Mouse (Mus musculus) intestine, postnatal 0 days (tissue): ENCODE measurements around the gene Foxred1. TPM values are rescaled to one million over a fixed set of nuclear protein-coding genes. Genes with fewer than 3 reads are reported as not detected.

ENCODE experiments used
- ATAC-seq: fragments of 200-750 bp; cut with Nextera tagmentation; 2 replicates; pipeline ENCODE4 v1.8.0; 2017; ENCODE audit warnings: mild to moderate bottlenecking, moderate TSS enrichment, moderate library complexity
- H3K27ac ChIP-seq: fragments of 300-500 bp; sonication (generic); 2 replicates; pipeline ENCODE4 v1.5.1; 2014; ENCODE audit warnings: mild to moderate bottlenecking, low read depth, low read length, moderate library complexity
- H3K27me3 ChIP-seq: fragments of 300-500 bp; sonication (generic); replicated peaks from 2 replicates; pipeline ENCODE4 v1.6.1; 2014; ENCODE audit warnings: low read length, mixed read lengths; ENCODE audit not compliant: control insufficient read depth, insufficient read depth
- H3K36me3 ChIP-seq: fragments of 300-500 bp; sonication (generic); 2 replicates; pipeline ENCODE4 v1.6.1; 2014; ENCODE audit warnings: mild to moderate bottlenecking, moderate library complexity; ENCODE audit not compliant: control insufficient read depth, insufficient read depth
- H3K4me1 ChIP-seq: fragments of 300-500 bp; sonication (generic); replicated peaks from 2 replicates; pipeline ENCODE4 v1.6.1; 2014; ENCODE audit warnings: antibody characterized with exemption, low read length, mixed read lengths; ENCODE audit not compliant: control insufficient read depth, insufficient read depth
- H3K4me2 ChIP-seq: fragments of 300-500 bp; sonication (generic); replicated peaks from 2 replicates; pipeline ENCODE4 v1.6.1; 2014; ENCODE audit warnings: low read depth, mild to moderate bottlenecking, moderate library complexity
- H3K4me3 ChIP-seq: fragments of 300-500 bp; sonication (generic); 2 replicates; pipeline ENCODE4 v1.5.1; 2014; ENCODE audit warnings: low read depth, low read length
- H3K9ac ChIP-seq: fragments of 300-500 bp; sonication (generic); 2 replicates; pipeline ENCODE4 v1.6.1; 2014; ENCODE audit warnings: mild to moderate bottlenecking, low read depth, low read length
- H3K9me3 ChIP-seq: fragments of 300-500 bp; sonication (generic); 2 replicates; pipeline ENCODE4 v1.6.1; 2016; ENCODE audit warnings: mixed run types; ENCODE audit not compliant: control insufficient read depth
- CTCF ChIP-seq: sonication (generic); IDR thresholded peaks from 2 replicates; pipeline ENCODE4 v1.5.1; 2016; ENCODE audit warnings: low read depth, mild to moderate bottlenecking, control low read depth, antibody characterized with exemption, moderate library complexity
- WGBS: fragments of 180-500 bp; shearing (Covaris S2); extraction: QIAGEN DNeasy Blood & Tissue Kit; methylation state at CpG from one replicate; pipeline ENCODE4 v1.1.7; 2014; 5-methylcytosine and 5-hydroxymethylcytosine counted together
- polyA plus RNA-seq: library from polyadenylated mRNA; unstranded; fragments of >200 nt; fragmentation: Nextera tagmentation; extraction: Ambion mirVana; gene quantifications from 2 replicates; pipeline ENCODE4 v1.2.1, GENCODE M21; 2015

Foxred1 gene
- polyA plus RNA-seq, 1 experiment from 2014 or later = 20.3 TPM

GRCm38 (mm10) chr9:35197625-35198024 is 13.2 kb downstream of the Foxred1 start:
- Histone ChIP-seq H3K36me3 (no peaks in the 10 kb centered on the region), H3K4me1 (no peaks in the 10 kb centered on the region), H3K4me2 (no peak overlapping the region), H3K9me3 (no peaks in the 10 kb centered on the region), H3K9ac (no peak overlapping the region), H3K27me3 (no peaks in the 10 kb centered on the region), H3K4me3 (no peak overlapping the region), H3K27ac (no peak overlapping the region)
- TF ChIP-seq CTCF = no peak
- 96% methylated on average over 3 of the region's 3 CpGs for WGBS
- ATAC-seq = no peak

DNA sequence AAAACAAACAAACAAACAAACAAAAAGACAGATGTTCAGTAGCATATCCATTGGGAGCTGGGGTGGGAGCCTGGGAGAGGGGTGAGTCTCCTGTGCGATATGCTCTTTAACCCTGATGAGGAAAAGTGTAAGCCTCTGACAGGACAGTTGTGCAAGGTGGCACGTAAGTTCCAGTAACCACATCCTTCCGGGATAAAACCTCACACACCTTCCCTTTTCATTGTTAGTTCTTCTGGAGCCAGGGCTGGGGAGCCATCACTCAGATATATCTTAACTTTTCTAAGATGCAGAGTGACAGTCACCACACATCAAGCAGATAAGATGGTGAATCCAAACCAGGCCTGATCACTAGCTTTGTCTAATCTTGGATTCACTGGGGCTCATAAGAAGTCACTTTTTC is 16.8 kb downstream of the Foxred1 start:
- Histone ChIP-seq H3K9ac (no peak overlapping the region), H3K9me3 (no peaks in the 10 kb centered on the region), H3K27ac (no peak overlapping the region), H3K27me3 (no peaks in the 10 kb centered on the region), H3K4me1 (no peaks in the 10 kb centered on the region), H3K4me3 (no peak overlapping the region), H3K4me2 (no peak overlapping the region), H3K36me3 (peaks cover 19% of the 10 kb centered on the region)
- 91% methylated on average over 3 of the region's 3 CpGs for WGBS
- TF ChIP-seq CTCF = no peak
- no peak for ATAC-seq

GRCm38 (mm10) chr9:35192983-35193542 is 17.8 kb downstream of the Foxred1 start:
- Histone ChIP-seq H3K4me2 (no peak overlapping the region), H3K9ac (no peak overlapping the region), H3K27me3 (no peaks in the 10 kb centered on the region), H3K36me3 (peaks cover 29% of the 10 kb centered on the region), H3K4me1 (no peaks in the 10 kb centered on the region), H3K4me3 (no peak overlapping the region), H3K9me3 (no peaks in the 10 kb centered on the region), H3K27ac (no peak overlapping the region)
- WGBS = 83% methylated on average over 11 of the region's 11 CpGs
- ATAC-seq = no peak
- no peak for TF ChIP-seq CTCF

DNA sequence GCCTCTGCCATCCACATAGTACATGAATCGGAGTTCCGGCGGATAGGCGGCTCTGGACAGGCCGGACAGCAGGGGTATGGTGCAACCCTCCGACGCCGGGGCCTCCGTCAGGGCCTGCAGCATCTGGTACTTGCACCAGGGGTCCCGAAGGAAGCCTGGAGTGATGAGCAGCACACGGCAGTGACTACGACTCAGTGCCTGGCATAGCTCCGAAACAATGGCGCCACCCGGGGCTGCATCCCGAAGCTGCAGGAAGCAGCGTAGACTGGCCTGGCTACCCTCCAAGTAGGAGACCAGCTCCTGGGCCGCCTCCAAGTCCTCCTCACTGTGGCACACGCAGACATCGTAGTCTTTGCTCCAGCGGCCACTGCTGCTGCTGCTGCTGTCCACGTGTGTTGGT is 22.2 kb downstream of the Foxred1 start:
- no peak overlapping the region for H3K4me3 ChIP-seq
- no peak overlapping the region for H3K27ac ChIP-seq
- no peak overlapping the region for H3K4me2 ChIP-seq
- H3K27me3 ChIP-seq = no peaks in the 10 kb centered on the region
- H3K9ac ChIP-seq = no peak overlapping the region
- 0 out of 2 replicates have a peak, but pooled peaks have one; percentile 10 for ATAC-seq
- no peaks in the 10 kb centered on the region for H3K9me3 ChIP-seq
- H3K4me1 ChIP-seq = no peaks in the 10 kb centered on the region
- 77% methylated on average over 22 of the region's 22 CpGs for WGBS
- peaks cover 40% of the 10 kb centered on the region for H3K36me3 ChIP-seq
- TF ChIP-seq CTCF = no peak

GRCm38 (mm10) chr9:35187351-35187903 is 23.4 kb downstream of the Foxred1 start:
- Histone ChIP-seq H3K4me1 (no peaks in the 10 kb centered on the region), H3K4me3 (no peak overlapping the region), H3K27me3 (no peaks in the 10 kb centered on the region), H3K9ac (no peak overlapping the region), H3K9me3 (no peaks in the 10 kb centered on the region), H3K4me2 (no peak overlapping the region), H3K27ac (no peak overlapping the region), H3K36me3 (peaks cover 40% of the 10 kb centered on the region)
- ATAC-seq = no peak
- TF ChIP-seq CTCF = no peak
- 84% methylated on average over 10 of the region's 10 CpGs for WGBS

DNA sequence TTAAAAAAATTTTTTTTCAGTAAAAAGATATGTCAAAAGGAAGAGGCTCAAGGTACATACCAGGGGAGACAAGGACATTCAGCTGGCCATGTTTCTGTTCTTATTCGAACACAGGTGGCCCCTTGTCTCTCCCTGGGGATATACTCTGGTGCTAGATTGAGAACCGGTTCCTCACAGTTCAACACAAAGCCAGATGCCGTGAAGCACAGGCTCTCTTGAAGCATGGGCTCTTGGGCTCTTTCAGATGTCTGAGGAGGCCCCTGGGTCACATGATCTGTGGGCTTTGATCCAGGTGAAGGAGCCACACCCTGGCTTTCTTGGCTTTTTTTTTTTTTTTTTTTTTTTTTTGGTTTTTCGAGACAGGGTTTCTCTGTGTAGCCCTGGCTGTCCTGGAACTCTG is 24.4 kb downstream of the Foxred1 start:
- no peak for TF ChIP-seq CTCF
- H3K9me3 ChIP-seq = no peaks in the 10 kb centered on the region
- no peaks in the 10 kb centered on the region for H3K27me3 ChIP-seq
- H3K4me3 ChIP-seq = no peak overlapping the region
- H3K36me3 ChIP-seq = peaks cover 39% of the 10 kb centered on the region
- H3K9ac ChIP-seq = no peak overlapping the region
- no peaks in the 10 kb centered on the region for H3K4me1 ChIP-seq
- H3K27ac ChIP-seq = no peak overlapping the region
- 55% methylated on average over 4 of the region's 4 CpGs for WGBS
- ATAC-seq = no peak
- no peak overlapping the region for H3K4me2 ChIP-seq
